Mouse (Mus musculus) thymus, postnatal 36 days (tissue): ENCODE results near the gene Becn1.
A peak's percentile ranks its signal among the peaks of the same experiment; 100 is the strongest.

Source experiments
- DNase-seq, 2 experiments: peaks; one replicate each; pipeline ENCODE4 v3.0.0; 2022; ENCODE audit warnings: mixed read lengths in 2 of 2

The Becn1 gene

GRCm38 (mm10) chr11:101315082-101315650 is 13.1 kb upstream of the Becn1 start:
- no peak for DNase-seq

GRCm38 (mm10) chr11:101314567-101314966 is 12.5 kb upstream of the Becn1 start:
- no peak for DNase-seq

DNA sequence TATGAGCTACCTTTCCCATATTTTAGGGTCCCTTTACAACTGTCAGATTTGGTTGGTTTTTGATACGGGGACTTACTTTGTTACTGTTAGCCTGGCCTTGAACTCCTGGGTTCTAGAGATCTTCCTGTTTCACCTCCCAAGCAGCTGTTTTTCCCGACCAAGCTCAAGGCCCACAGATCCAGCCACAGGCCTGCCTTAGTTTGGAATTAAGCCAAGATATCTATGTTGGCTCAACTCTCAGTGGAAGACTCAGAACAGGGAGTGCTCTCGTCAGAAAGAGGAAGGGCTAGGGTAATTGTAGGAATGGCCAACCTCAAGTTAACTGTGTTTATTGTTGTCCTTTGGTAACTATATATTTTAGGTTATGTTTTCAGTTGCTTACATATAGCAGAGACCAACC is 10.1 kb upstream of the Becn1 start:
- DNase-seq: no peak

DNA sequence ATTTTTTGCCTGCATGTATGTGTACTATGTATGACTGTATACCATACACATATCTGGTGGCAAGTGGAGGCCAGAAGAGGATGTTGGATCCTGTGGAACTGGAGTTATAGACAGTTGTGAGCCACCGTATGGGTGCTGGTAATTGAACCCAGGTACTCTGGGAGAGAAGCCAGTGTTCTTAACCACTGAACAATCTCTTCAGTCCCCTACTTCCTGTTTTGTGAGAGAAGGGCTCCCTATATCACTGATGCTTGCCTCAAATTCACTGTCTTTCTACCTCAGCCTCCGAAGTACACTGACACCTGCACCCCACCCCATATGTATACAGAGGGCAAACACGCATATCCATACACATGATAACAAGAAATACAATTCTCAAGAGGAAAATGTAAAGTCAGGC is 9.0 kb upstream of the Becn1 start:
- DNase-seq: no peak

- DNase-seq: no peak
Observed at GRCm38 (mm10) chr11:101307744-101308143, 5.7 kb upstream of the Becn1 start.

DNA sequence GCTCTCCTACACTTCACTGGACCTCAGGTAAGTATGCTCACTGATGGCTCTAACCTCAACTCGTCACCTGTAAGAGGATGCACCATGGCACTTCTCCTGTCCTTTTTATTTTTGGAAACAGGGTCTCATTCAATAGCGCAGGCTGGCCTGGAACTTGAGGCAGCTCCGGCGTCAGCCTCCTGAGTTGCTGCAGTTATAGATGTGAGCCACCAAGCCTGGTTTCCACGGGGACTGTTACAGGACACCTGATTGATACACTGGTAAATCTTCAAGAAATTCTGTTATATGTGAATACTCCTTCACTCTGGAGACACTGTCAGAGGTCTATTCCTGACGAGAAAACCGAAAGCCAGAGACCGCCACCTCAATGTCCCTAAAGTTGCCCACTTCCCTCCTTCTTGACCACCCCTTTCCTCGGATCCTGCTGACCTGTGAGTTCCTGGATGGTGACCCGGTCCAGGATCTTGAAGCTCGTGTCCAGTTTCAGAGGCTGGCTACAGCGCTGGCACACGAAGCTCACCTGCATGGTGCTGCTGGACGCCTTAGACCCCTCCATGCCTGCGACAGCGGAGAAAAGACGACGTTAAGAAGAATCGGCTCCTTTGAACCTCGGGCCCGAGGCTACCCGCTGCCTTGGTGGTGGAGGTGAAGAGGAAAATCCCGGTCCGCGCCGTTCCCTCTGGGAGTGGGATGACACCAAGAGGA is 635 bp downstream of the Becn1 start:
- no peak for DNase-seq

GRCm38 (mm10) chr11:101300881-101301280 is 1.2 kb downstream of the Becn1 start:
- DNase-seq: no peak

- DNase-seq: no peak
Observed at GRCm38 (mm10) chr11:101295191-101295590, 6.9 kb downstream of the Becn1 start.

DNA sequence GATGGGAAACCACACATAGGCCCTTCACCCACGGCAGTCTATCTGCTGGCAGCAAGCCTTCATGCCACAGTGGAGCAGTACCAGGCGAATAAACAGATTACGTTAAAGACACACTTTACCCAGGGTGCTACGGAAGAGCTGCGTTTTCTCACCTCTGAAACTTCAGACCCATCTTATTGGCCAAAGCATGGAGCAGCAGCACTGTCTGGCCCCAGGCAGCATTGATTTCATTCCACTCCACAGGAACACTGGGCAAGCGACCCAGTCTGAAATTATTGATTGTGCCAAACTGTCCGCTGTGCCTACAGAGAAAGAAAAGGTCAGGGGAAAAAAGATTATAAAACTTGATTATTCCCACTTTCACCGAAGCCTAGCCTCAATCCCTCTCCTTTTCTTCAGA is 10.9 kb downstream of the Becn1 start:
- no peak for DNase-seq

DNA sequence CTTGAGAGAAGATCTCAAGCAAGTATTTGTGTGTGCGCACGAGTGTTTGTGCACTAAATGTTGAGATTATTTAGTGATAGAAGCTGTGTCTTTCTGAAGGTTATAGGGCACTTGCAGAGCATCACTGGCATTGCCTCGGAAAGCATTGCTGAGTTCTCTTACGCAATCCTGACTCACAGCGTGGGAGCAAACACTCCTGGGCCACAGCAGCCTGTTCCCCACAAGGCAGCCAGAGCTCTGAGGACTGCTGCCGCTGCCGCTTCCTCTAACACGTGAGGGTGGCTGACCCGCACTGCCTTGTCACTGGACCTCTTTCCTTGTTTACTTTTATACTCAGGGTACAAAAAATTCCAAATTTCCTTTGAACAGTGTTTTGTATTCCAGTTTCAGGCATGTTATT is 14.8 kb downstream of the Becn1 start:
- no peak for DNase-seq

DNA sequence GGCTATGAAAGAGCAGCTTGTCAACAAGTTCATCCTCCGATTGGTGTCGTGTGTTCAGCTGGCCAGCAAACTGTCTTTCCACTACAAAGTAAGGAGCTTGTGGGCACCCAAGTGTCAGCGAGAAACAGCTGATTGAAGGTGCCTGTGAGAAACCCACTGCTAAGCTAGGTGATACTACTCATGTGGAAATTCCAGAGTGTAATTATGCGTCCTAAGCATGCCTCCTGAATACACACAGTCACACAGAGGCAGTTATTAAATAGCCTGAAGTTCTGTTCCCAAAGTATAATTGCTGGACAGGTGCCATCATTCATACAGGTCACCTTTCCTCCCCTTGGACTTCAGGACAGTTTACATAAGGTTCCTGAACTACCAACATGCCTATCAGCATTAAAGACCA is 18.3 kb downstream of the Becn1 start:
- no peak for DNase-seq

- DNase-seq: no peak
Observed at GRCm38 (mm10) chr11:101282896-101283295, 19.2 kb downstream of the Becn1 start.

- DNase-seq: no peak
Observed at GRCm38 (mm10) chr11:101280837-101281236, 21.2 kb downstream of the Becn1 start.

- DNase-seq: peak in 1 of 2 experiments; percentile 32
Observed at GRCm38 (mm10) chr11:101279193-101279569, 22.9 kb downstream of the Becn1 start.

- DNase-seq: peak; percentile 79 to 87
Observed at GRCm38 (mm10) chr11:101278223-101279192, 23.6 kb downstream of the Becn1 start, which contains the start of the genes Cntd1 and Coa3. TSS of gene Cntd1 (plus strand) at chr11:101279012. TSS of gene Coa3 (minus strand) at chr11:101279114.

- DNase-seq: no peak
Observed at GRCm38 (mm10) chr11:101277381-101278222, 24.5 kb downstream of the Becn1 start.

DNA sequence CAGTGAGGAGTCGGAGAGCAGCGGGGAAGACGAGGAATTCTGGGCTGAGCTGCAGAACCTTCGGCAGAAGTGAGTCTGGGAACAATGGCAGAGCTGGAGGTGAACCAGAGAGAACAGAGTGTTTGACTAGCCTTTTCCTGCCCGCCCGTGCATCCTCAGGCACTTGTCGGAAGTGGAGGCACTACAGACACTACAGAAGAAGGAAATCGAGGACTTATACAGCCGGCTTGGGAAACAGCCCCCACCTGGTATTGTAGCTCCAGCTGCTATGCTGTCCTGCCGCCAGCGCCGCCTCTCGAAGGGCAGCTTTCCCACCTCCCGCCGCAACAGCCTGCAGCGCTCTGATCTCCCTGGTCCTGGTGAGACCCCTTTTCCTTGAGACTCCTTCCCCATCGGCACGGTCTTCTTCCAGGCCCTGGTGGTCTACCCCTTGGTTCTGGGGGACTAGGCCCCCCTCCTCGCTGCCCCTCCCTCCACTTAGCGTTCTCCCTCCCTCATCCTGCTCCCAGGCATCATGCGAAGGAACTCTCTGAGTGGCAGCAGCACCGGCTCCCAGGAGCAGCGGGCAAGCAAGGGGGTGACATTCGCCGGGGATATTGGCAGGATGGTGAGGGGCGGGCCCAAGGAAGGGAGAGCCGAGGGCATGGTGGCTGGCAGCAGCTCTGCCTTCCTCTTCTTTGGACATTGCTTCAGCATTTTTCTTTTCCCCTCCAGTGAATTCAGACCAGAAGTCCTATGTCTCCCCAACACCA is 25.6 kb downstream of the Becn1 start:
- no peak for DNase-seq

- DNase-seq: no peak
Observed at GRCm38 (mm10) chr11:101275309-101275708, 26.8 kb downstream of the Becn1 start.

- DNase-seq: no peak
Observed at GRCm38 (mm10) chr11:101272446-101272845, 29.6 kb downstream of the Becn1 start.

DNA sequence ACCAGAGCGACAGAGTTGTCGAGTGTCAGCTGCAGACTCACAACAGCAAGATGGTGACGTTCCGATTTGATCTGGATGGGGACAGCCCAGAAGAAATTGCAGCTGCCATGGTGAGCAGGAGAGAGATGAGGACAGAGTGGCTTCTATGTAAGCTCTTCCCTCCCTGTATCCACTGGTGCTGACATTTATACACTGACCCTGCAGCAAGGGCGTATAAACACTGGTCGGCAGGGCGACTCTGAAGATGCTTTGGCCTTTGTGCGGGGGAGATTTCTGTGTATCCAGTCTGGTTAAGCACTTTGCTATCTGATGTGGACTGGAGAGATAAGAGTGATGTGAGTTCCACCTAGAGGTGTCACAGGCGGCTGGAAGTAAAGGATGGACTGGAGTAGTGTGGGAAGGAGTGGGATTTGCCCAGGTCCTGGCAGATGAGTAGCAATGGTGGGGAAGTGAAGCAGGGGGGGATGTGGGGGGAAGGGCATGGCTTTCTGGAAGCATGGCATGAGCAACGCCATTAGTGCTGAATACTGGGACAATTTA is 32.4 kb downstream of the Becn1 start:
- no peak for DNase-seq

DNA sequence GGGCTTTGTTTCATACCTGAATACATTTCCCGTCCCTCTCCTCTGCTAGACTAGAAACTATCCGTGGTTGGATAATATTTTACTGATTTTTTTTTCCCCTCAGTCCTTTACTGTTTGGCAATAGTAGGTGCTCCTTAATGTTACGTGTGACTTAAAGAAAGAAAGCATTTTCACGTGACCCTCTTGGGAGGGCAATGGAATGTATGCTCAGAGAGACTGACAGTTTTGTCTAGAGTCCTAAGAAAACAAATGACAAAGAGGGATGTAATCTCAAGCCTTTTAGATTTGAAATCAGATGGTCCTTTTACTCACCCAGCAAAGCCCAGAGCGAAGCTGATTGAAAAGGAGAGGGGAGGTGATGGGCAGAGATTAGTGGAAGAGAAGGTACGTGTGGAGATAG is 36.2 kb downstream of the Becn1 start:
- no peak for DNase-seq
